Mouse (Mus musculus): ENCODE data around the gene Zdhhc15.
"Not testable (repeated sequence)": the region's sequence is repeated elsewhere in the genome, so short reads cannot be mapped to it uniquely, and the experiment has no call there.

DNA sequence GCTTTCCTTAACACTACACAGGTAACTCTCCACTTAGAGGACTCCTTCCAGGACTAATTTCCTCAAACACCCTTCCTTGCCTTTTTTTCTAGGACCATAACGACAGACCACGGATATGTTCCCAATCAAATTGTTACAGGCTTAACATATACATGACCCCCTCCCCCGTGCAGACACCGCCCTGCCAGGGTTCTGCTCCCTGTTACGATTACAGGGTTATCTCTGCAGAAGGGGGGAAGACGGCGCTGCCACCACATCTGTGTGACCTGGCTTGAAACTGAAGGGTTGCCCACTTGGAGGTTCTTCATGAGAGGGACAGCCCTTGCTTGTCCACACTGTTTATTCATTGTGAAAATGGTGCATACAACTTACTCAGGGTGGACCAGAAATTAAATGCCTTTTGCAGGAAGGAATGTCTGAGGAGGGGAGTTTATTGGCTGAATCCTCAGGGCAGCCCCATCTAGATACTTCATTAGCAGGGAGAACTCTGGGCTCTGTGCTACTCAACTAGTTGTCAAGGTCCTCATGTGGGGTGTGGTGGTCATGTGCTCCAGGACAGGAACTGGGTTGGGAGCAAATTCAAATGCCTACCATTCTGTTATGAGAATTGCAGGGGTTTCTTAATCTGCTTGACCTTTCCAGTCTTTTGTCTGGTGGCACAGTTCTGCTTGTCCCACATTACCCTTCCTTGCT lies 67.0 kb downstream of the Zdhhc15 start:
- TF ChIP-seq CTCF (IDR thresholded peaks at IDR 0.05; ENCODE audit: low read depth, low read length); POLR2A (IDR thresholded peaks at IDR 0.05; ENCODE audit: borderline replicate concordance, low read depth, low read length): not testable (repeated sequence)

Measured in bone marrow macrophage, adult 2 months (primary cell).